Mouse (Mus musculus) brain, embryonic 14.5 days (tissue): ENCODE measurements around the gene Abcd4.

ENCODE experiments used
- CTCF ChIP-seq: fragments of 200-500 bp; IDR thresholded peaks from 2 replicates; pipeline ENCODE4 v1.5.1; 2012; ENCODE audit warnings: inconsistent platforms, mild to moderate bottlenecking, moderate library complexity, borderline replicate concordance; ENCODE audit not compliant: insufficient read depth, insufficient read length; ENCODE audit errors: extremely low read depth
- POLR2A ChIP-seq: fragments of 200-500 bp; IDR thresholded peaks from 2 replicates; pipeline ENCODE4 v1.6.1; 2012; ENCODE audit warnings: mild to moderate bottlenecking, inconsistent platforms, borderline replicate concordance; ENCODE audit not compliant: poor library complexity, insufficient read depth, insufficient read length, severe bottlenecking; ENCODE audit errors: extremely low read depth

GRCm38 (mm10) chr12:84614001-84614400 is 3.2 kb downstream of the Abcd4 start:
- no peak for TF ChIP-seq CTCF
- TF ChIP-seq POLR2A, result no peak
